Mouse (Mus musculus) CH12F3 (cell line): ENCODE data around the gene Nme8.

Experiments used
- in situ Hi-C: fragments of 300-500 bp; cut with MboI; formaldehyde crosslinking; loops from 2 replicates; pipeline ENCODE4 v1.14.3; 2020; ENCODE audit warnings: low sequenced_read_pairs

Gene Nme8

GRCm38 (mm10) chr13:19644225-19644624, 53.4 kb downstream of the Nme8 start:
- in situ Hi-C loops = no loop called here

- in situ Hi-C loops = no loop called here
Measured at GRCm38 (mm10) chr13:19643519-19643918, 54.1 kb downstream of the Nme8 start.

- in situ Hi-C loops = no loop called here
Measured at GRCm38 (mm10) chr13:19640203-19640851, 57.3 kb downstream of the Nme8 start.

GRCm38 (mm10) chr13:19636131-19636530, 61.5 kb downstream of the Nme8 start:
- in situ Hi-C loops = loop anchor here (10.0 kb wide), 1 partner anchor 281 kb away; no protein-coding TSS in a partner anchor

- in situ Hi-C loops = loop anchor here (10.0 kb wide), 1 partner anchor 276 kb away; no protein-coding TSS in a partner anchor
Measured at GRCm38 (mm10) chr13:19630768-19631709, 66.6 kb downstream of the Nme8 start.

- in situ Hi-C loops = no loop called here
Measured at GRCm38 (mm10) chr13:19626473-19626872, 71.1 kb downstream of the Nme8 start.

- in situ Hi-C loops = no loop called here
Measured at GRCm38 (mm10) chr13:19624632-19625320, 72.8 kb downstream of the Nme8 start.

GRCm38 (mm10) chr13:19623228-19623905, 74.2 kb downstream of the Nme8 start:
- in situ Hi-C loops = no loop called here

GRCm38 (mm10) chr13:19622573-19623227, 74.9 kb downstream of the Nme8 start, which contains the start of gene Sfrp4:
Sfrp4 (plus strand) TSS chr13:19623104.
- in situ Hi-C loops = no loop called here

GRCm38 (mm10) chr13:19619216-19619927, 78.2 kb downstream of the Nme8 start, which contains the start of gene Epdr1:
Epdr1 (minus strand) TSS chr13:19619927.
- in situ Hi-C loops = no loop called here

GRCm38 (mm10) chr13:19618841-19619215, 78.8 kb downstream of the Nme8 start:
- in situ Hi-C loops = no loop called here

GRCm38 (mm10) chr13:19618081-19618480, 79.5 kb downstream of the Nme8 start:
- in situ Hi-C loops = no loop called here

GRCm38 (mm10) chr13:19614311-19614710, 83.3 kb downstream of the Nme8 start:
- in situ Hi-C loops = no loop called here

- in situ Hi-C loops = no loop called here
Measured at GRCm38 (mm10) chr13:19613426-19613825, 84.2 kb downstream of the Nme8 start.

- in situ Hi-C loops = no loop called here
Measured at GRCm38 (mm10) chr13:19612963-19613362, 84.6 kb downstream of the Nme8 start.

- in situ Hi-C loops = no loop called here
Measured at GRCm38 (mm10) chr13:19612348-19612747, 85.2 kb downstream of the Nme8 start.

- in situ Hi-C loops = no loop called here
Measured at GRCm38 (mm10) chr13:19608120-19608519, 89.5 kb downstream of the Nme8 start.

- in situ Hi-C loops = no loop called here
Measured at GRCm38 (mm10) chr13:19604916-19605315, 92.7 kb downstream of the Nme8 start.

GRCm38 (mm10) chr13:19603719-19604118, 93.9 kb downstream of the Nme8 start:
- in situ Hi-C loops = no loop called here
